Mouse (Mus musculus) testis, adult 2 months (tissue): ENCODE results near the gene Gm20388.

Experiments
- CTCF ChIP-seq: fragments of 200-500 bp; IDR thresholded peaks from 2 replicates; pipeline ENCODE4 v1.5.1; 2012; ENCODE audit warnings: low read depth, mild to moderate bottlenecking, inconsistent platforms, low read length, moderate library complexity; ENCODE audit not compliant: control insufficient read depth, insufficient read depth, insufficient replicate concordance
- POLR2A ChIP-seq: fragments of 200-500 bp; IDR thresholded peaks from 2 replicates; pipeline ENCODE4 v1.6.1; 2012; ENCODE audit warnings: low read depth, mild to moderate bottlenecking, inconsistent platforms, low read length, moderate library complexity; ENCODE audit not compliant: control insufficient read depth

DNA sequence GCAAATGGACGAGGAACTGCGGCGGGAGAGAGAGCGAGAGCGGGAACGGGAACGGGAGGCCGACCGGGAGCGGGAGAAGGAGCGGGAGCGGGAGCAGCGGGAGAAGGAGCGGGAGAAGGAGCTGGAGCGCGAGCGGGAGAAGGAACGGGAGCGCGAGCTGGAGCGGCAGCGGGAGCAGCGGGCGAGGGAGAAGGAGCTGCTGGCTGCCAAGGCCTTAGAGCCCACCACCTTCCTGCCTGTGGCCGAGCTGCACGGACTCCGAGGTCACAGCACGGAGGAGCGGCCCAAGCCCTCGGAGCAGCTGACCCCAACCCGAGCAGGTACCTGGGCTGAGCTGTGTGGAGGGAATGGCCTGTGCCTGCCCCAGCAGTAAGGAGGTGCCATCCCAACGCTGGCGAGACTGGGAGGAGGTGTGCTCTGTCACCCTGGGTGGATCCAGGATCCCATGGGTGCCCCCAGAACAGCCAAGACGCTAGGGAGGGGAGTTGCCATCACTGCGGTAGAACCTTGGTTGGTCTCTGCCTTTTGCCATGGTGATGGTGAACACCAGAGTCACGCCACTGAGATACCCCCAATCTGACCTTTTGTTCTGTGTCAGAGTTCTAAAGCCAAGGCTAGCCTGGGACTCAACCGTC is 657.6 kb downstream of the Gm20388 start:
- no peak for TF ChIP-seq CTCF
- TF ChIP-seq POLR2A: no peak
